Mouse (Mus musculus) lung, postnatal 14 days (tissue): ENCODE results near the gene Rad51d.

Source experiments
- DNase-seq: peaks from one replicate; pipeline ENCODE4 v3.0.0; 2021

Rad51d gene

DNA sequence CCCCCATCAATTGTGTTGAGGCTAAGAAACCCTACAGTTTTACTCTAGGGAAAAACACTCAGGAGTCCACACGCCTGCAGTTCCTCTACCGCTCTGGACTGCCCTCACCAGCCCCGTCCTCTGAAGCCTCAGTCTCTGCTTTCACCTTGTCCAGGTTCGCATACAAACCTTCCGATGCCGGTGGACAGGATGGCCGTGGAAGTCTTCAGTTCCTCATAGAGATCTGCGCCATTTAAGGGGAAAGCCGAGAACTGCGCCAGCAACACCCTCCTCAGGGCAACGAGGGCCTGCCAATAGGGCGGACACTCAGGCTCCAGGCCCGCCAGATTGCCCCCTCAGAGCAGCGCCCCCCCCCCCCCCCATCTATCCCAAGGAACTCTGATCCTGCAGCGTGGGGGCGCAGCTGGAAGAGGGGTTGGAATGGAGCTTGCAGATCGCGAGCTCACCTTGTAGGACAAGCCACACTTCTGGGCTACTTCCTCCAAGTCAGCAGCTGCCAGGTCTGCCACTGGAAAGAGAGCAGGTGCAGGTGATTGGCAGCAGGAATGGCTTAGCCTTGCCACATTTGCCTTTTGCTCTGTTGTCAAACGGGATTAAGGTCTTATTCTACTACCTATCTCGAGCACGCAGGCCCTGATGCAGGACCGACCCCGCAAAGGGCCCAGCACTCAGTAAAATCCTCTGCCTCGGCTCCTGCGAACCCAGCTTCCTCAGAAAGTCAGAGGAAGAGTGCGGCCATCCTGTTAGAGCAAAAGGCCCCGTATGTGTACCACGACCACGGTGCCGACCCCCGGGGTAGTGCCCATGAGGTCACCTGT, 681 bp downstream of the Rad51d start:
- DNase-seq, result peak; percentile 15

GRCm38 (mm10) chr11:82888491-82888946, 1.9 kb downstream of the Rad51d start:
- DNase-seq, result peak; percentile 18

DNA sequence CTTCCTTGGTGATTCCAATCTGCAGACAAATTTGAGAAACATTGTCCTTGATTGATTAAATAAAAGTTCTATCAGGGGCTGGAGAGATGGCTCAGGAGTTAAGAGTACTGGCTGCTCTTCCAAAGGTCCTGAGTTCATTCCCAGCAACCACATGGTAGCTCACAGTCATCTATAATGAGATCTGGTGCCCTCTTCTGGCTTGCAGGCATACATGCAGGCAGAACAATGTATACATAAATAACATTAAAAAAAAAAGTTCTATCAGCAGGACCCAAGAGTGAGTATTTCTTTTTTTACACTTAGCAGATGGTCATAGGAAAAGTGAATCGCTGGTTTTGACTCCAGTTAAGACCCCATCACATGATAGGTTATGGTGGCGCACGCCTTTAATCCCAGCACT, 3.9 kb downstream of the Rad51d start:
- no peak for DNase-seq

DNA sequence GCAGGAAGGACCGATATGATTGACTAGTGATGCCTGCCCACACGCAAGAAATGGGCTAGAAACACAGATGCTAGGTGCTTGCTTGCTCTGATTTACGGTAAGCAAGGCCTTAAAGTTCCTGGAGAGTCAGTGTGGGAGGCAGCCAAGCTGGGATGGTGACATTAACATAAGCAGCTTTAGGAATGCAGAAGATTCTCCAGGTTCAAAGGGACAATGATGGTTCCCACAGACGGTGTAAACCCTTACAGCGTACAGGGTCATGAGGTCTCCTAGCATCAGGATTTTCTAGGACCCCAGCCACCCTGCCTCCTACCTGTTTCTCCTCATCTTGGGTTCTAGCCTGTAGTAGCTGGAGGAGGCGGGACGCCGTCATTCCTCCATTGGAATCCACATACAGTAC, 7.2 kb downstream of the Rad51d start:
- no peak for DNase-seq

DNA sequence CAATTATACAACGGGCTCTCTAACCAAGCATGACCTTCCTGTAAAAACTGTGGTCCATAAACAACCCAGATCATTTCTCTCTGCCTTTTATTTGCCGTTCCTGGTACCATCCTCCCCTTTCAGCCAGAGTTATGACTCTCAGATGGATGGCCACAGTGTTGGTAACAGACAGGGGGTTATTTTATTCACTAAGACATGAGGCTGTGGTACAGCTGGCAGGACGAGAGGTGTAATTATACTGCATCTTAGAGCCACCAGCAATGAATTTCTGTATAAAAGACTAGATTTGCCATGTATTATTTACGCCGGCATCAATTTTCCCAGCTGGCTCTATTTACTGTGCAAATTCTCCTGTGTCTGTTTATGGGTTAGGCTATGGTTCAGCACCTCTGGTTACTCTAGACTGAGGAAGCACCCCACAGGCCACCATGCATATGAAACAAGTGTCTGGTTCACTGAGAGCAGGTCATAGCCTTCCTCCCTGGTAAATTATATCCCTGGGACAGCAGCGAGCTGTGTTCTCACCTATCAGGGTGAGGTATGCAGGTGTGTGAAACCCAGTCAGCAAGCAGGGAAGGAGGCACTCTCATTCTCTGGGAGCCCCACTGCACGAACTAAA, 12.6 kb downstream of the Rad51d start:
- no peak for DNase-seq

GRCm38 (mm10) chr11:82875631-82876030, 14.8 kb downstream of the Rad51d start:
- no peak for DNase-seq

- no peak for DNase-seq
Measured at GRCm38 (mm10) chr11:82874924-82875323, 15.5 kb downstream of the Rad51d start.

GRCm38 (mm10) chr11:82871031-82871446, 19.4 kb downstream of the Rad51d start, which contains the start of gene Rffl:
Gene Rffl (minus strand): TSS chr11:82871210.
- DNase-seq, result peak; percentile 98

DNA sequence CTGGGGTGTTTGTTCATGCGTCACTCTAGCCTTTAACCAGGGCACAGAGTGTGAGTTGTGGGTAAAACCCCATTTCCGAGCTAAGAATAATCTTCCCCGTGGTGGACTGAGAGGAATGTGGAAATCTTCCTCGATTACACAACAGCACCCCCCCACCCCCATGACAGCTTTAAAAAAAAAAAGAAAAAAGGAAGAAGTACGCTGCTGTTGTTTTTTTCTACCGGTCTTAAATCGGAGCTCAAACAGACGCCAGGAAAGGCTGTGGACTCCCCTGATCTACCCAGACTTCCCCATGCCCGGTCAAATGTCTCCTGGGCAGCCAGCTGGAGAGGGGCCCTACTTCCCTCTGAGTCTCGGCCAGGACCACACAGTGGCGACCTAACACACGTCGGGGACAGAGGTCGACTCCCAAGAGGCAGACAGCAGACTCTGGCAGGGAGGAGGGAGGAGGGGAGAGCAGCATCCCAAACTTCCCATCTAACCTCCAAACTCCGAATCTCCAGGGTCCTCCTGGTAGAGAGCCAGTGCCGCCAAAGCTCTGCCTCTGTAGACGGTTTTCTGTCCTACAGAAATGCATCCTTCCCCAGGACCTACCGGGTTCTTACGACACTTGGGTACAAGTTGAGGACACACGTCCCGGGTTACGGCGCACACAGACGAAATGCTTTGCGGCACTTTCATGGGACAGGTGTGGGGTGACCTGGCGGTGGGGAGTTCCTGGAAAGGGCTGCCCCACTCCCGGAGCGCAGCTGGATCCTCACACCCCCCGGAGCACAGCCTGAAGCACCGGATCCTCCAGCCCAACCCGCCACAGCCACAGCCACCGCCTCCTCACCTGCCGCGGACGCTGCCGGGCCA, 20.0 kb downstream of the Rad51d start:
- DNase-seq, result peak; percentile 63

DNA sequence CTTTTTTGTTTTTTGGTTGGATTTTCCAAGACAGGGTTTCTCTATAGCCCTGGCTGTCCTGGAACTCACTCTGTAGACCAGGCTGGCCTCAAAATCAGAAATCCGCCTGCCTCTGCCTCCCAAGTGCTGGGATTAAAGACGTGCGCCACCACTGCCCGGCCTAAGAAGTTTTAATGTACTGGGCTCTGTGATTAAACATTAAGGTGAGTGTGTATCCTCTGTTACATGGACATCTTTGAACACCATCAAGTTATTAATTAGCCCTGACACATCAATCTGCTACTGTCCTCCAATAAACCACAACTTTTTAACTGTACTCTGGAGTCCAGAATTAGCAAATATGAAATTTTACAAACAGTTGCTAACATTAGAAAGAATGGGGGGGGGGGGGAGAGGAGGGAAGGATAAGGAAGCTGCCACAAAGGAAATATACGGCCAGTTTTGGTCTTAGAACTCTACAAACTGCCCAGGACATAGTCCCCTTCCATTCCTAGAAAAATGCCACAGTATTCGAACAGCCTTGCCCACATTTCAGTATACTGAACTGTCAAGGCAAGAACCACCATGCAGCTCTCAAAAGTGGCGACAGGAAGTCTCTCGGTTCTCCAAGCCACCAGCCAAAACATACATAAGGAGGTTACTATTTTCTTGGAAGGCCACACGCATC, 20.8 kb downstream of the Rad51d start:
- DNase-seq, result no peak

DNA sequence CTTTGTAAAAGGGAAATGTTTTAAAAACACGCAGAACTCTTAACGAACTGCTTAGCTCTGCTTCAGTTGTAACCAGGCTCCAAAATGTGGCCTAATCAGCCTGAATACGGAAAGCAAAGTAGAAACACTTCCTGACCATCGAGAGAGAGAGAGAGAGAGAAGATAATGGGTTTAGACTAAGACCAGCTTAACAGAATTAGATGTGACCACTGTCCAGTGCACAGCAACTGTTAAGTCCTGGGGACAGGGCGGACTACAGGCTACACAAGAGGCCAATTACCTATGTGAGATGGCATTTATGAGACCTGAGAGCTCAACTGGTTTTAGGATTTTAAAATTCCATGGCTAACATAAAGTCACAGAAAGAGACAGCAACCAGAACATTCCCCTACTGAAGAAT, 22.5 kb downstream of the Rad51d start:
- DNase-seq, result no peak

- no peak for DNase-seq
Measured at GRCm38 (mm10) chr11:82866850-82867564, 23.4 kb downstream of the Rad51d start.

- no peak for DNase-seq
Measured at GRCm38 (mm10) chr11:82865957-82866356, 24.5 kb downstream of the Rad51d start.

DNA sequence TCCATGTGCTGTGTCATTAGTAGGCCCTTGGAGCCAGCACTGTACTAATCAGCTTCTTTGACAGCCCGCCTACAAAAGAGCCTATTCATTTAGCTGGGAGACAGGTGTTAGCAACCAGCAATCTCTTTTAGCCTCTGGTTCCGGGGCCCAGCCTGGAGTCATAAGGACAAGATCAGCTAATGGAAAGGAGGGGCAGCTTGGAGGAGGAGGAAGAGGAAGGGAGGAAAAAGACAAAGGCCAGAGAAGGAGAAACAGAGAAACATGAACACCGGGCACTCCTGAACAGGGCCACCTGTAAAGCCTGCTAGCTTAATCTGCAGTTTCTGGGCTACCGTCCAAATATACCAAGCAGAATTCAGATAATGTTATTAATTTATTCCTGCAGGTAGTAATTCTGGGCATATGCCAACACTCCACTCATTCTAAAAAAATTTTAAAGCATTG, 26.9 kb downstream of the Rad51d start:
- no peak for DNase-seq

DNA sequence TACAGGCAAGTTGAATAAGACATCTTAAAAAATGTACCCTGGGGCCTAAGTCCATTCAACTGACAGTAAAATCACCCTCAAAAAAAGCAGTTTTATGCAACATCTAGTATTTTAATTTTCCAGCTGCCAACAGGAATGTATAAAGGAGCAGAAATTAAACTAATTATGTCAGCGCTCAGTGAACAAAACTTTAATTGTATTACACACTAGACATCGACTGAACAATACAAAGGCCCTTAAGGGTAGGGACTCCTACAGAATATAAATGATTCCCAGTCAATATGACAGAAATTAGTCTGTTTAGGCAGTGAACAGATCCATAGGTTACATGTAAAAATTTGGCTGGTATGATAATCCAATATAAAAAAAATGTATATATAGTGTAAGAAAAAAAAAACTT, 27.4 kb downstream of the Rad51d start:
- DNase-seq, result no peak

GRCm38 (mm10) chr11:82862638-82863037, 27.8 kb downstream of the Rad51d start:
- DNase-seq, result no peak

DNA sequence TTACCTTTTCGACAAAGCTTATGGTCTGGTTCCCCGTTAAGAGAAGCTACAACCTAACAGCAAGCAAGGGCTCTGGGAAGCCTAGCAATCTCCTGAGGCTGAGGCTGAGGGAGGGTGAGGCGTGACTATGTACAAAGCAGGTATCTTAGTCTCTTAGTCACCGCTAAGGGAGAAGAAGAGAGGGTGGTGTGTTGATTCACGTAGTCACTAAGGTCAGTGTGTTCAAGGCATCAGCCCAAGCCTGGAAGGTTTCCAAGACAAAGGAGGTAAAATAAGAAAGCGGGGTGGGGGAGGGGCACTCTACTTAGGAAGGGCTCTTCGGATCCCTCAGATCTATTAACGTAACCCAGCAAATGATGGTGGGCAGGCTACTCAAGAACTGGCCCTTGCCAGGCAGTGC, 28.9 kb downstream of the Rad51d start:
- no peak for DNase-seq

DNA sequence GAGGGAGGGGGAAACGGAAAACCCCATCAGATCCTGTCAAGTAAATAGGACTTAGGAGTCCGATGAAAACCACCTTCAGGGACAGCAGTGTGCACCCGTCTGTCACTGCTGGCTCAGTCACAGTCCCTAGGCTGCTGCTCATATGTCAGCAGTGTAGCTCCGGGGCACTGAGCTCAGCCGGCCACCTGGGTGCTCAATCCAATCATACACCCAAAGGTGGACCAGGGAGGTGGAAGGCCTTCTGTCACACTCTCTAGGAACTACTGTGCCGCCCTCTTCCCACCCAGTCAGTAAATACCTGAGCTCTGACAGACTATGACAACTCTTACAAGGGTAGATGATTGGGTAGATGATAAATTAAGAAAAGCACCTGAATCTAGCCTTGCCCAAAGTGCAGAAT, 29.7 kb downstream of the Rad51d start:
- no peak for DNase-seq

DNA sequence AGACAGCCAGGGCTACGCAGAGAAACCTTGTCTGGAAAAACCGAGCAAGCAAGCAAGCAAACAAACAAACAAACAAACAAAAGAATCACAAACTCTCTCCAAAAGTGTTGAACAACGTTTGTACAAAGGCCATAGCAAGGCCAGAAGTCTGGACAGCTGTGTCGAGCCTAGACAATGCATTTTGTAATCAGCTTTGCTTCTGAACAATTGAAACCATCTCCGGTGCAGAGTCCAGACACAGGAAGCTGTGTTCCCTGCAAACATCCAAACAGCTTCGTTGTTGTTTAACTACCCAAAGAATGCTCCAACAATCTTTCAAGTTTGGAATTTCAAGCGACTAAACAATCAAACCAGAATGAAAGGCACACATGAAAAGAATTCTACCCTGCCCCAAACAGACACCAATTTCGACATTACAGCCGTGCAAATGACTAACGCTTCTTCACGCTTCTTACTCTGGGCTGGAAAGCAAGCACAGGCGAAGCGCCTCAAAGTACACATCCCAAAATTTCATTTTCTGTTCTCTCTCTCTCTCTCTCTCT, 33.0 kb downstream of the Rad51d start:
- no peak for DNase-seq

DNA sequence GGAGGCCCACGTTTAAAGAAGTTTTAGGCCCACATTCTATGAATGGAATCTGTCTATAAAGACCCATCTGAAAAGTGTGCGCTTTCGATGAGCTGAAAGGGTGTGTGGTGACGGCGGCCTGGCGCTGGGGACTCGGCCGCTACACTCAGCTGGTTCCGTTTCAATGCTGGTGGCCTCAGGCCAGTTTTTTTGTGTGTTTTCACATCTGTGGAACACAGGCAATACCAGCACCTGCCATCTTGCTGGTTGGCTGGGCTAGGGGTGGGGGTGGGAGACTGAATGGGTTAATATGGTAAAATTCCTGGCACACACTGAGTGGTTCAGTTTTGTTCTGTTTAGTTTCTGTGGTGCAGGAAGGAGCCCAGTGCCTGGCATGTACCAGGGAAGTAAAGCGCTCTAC, 34.4 kb downstream of the Rad51d start:
- no peak for DNase-seq

DNA sequence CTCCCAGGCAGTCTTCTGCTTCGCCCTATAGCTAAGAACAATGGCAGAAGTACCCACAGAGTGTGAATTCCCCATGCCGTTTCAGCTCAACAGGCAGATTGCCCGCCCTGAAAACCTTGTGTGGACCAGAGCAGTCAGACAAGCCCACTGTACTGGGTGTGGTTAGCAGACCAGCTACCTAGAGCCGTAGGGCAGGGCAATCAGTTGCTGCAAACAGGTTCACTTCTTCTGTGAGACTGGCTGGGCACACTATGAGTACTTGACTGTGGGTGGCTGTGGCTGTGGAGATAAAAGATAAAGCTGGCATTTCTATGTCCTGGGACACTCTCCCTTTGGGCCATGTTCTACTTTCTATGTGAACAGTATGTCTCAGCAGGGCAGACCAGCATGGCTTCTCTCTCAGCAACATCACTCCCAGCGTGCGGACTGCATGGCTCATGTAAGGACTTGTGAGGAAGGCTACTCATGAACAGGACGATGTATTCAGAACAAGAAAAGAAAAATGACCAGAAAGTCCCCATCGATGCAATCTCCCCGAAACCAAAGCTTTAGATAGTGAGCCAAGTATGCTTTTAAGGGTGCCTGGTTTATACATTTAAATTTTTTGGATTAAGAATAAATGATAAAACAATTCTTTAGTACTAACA, 35.0 kb downstream of the Rad51d start:
- no peak for DNase-seq
